Mouse (Mus musculus) yolk sac, embryonic 10.5 days (tissue): ENCODE data around the gene Olfr11.

Experiments used
- DNase-seq: peaks from one replicate; pipeline ENCODE4 v3.0.0-alpha.2; 2017; ENCODE audit warnings: low spot score

Gene Olfr11

DNA sequence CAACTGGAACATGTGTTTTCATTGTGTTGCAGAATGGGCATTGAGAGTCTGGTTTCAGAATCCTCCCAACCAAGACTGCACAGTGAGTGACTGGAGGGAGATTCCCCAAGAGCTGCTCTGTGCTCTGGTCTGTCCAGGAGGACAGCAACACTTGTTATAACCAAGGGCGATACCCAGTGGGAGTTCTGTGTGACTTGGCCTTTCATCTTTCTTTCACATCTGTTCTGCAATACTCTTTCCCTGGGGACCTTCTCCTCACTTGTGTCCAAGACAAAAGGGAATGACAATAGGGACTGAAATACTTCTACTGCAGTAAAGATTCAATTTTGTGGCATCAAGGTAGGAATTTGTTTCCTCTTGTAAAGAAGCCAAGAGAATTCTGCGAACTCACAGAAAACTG lies at the start of gene Olfr11:
Olfr11 (minus strand) TSS at position 101 of the 400 bp plus-strand sequence.
- DNase-seq = no peak

GRCm38 (mm10) chr13:21677305-21677704 lies 35.0 kb upstream of the Olfr11 start, which contains the start of gene Olfr1360:
TSS of gene Olfr1360 (minus strand) at chr13:21677405.
- no peak for DNase-seq

- no peak for DNase-seq
Observed at GRCm38 (mm10) chr13:21663286-21663685, 21.0 kb upstream of the Olfr11 start, which contains the start of gene Olfr1361. TSS of gene Olfr1361 (minus strand) at chr13:21663386.

- DNase-seq = no peak
Observed at GRCm38 (mm10) chr13:21613922-21614321, 28.4 kb downstream of the Olfr11 start, which contains the start of gene Olfr1362. TSS of gene Olfr1362 (minus strand) at chr13:21614022.

DNA sequence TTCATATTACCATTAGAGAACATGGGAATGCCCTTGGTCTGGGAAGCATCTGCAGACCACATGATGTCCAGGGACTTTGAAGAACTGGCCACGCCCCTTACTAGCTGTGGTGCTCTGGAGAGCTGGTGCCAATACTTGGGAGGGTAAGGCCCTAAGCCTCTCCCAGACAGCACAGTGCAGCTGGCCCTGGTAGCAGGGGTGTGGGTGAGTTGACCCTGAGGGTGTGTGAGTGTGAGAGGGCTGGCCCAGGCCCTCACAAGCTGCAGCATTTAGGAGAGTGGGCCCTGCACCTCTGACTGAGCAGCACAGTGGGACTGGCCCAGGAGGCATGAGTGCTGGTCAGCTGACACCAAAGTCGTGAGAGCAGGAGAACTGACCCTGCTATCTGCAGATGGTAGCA lies 50.7 kb downstream of the Olfr11 start:
- no peak for DNase-seq
